Mouse (Mus musculus) liver, postnatal 0 days (tissue): ENCODE results near the gene Nucks1.

Source experiments
- CTCF ChIP-seq: sonication (generic); IDR thresholded peaks from 2 replicates; pipeline ENCODE4 v1.5.1; 2016; ENCODE audit warnings: antibody characterized with exemption, low read depth
- EP300 ChIP-seq: IDR thresholded peaks from 2 replicates; pipeline ENCODE4 v1.6.1; 2016; ENCODE audit warnings: antibody characterized with exemption, low read depth, mild to moderate bottlenecking

DNA sequence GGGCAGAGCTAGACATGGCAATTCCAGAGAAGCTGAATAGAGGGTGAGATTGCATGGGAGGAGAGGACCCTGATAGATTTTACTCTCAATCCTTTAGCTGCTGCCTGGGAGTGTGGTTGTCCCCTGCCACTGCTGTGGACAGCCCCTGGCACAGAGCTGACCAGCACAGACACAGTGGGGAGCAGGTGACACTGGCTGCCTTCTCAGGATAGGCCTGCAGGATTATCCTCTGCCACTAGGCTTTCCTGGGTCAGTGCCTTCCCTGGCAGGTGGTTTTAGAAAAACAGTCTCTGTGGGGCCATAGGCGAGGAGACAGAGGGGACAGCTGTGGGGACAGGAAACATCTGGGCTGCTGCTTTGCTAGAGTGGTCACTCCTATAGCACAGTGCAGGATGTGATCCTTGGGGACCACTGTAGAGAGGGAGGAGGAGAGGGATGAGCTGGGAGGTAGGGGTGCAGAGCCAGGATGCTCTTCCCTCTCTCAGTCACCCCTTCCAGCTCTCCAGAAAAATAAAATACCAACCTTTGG lies 37.7 kb downstream of the Nucks1 start:
- TF ChIP-seq CTCF = peak; percentile 39
- TF ChIP-seq EP300 = no peak
